Mouse (Mus musculus) hindbrain, embryonic 11.5 days (tissue): ENCODE measurements at regions not wholly inside any gene's neighbourhood (a gene's known extent, or its start where the extent isn't known, plus 50 kb on each side); places are given as distances from the start of the nearest gene placed in this dataset.

Source experiments
- ATAC-seq: fragments of 200-750 bp; cut with Nextera tagmentation; 2 replicates; pipeline ENCODE4 v1.8.0; 2017; ENCODE audit warnings: mild to moderate bottlenecking, moderate TSS enrichment, moderate library complexity; ENCODE audit not compliant: low FRiP score
- DNase-seq: peaks from one replicate; pipeline ENCODE4 v3.0.0-alpha.2; 2015; ENCODE audit warnings: low spot score
- H3K27ac ChIP-seq: fragments of 300-500 bp; sonication (generic); 2 replicates; pipeline ENCODE4 v1.5.1; 2014; ENCODE audit warnings: mild to moderate bottlenecking, low read depth, low read length
- H3K27me3 ChIP-seq: fragments of 300-500 bp; sonication (generic); 2 replicates; pipeline ENCODE4 v1.6.1; 2014; ENCODE audit warnings: mild to moderate bottlenecking, low read length, moderate library complexity, mixed read lengths; ENCODE audit not compliant: control insufficient read depth, insufficient read depth
- H3K36me3 ChIP-seq: fragments of 300-500 bp; sonication (generic); 2 replicates; pipeline ENCODE4 v1.6.1; 2014; ENCODE audit warnings: mild to moderate bottlenecking, low read length, moderate library complexity, mixed read lengths; ENCODE audit not compliant: control insufficient read depth, insufficient read depth
- H3K4me1 ChIP-seq: fragments of 300-500 bp; sonication (generic); replicated peaks from 2 replicates; pipeline ENCODE4 v1.6.1; 2014; ENCODE audit warnings: low read length, mixed read lengths; ENCODE audit not compliant: control insufficient read depth, insufficient read depth
- H3K4me2 ChIP-seq: fragments of 300-500 bp; sonication (generic); replicated peaks from 2 replicates; pipeline ENCODE4 v1.6.1; 2014; ENCODE audit warnings: mild to moderate bottlenecking, low read depth, low read length
- H3K4me3 ChIP-seq: fragments of 300-500 bp; sonication (generic); 2 replicates; pipeline ENCODE4 v1.5.1; 2014; ENCODE audit warnings: low read depth, low read length
- H3K9ac ChIP-seq: fragments of 300-500 bp; sonication (generic); 2 replicates; pipeline ENCODE4 v1.6.1; 2014; ENCODE audit warnings: low read depth, low read length
- H3K9me3 ChIP-seq: fragments of 300-500 bp; sonication (generic); 2 replicates; pipeline ENCODE4 v1.6.1; 2016; ENCODE audit warnings: low read length; ENCODE audit not compliant: control insufficient read depth
- WGBS: fragments of 180-500 bp; shearing (Covaris S2); extraction: QIAGEN DNeasy Blood & Tissue Kit; methylation state at CpG from one replicate; pipeline ENCODE4 v1.1.7; 2014; 5-methylcytosine and 5-hydroxymethylcytosine counted together

DNA sequence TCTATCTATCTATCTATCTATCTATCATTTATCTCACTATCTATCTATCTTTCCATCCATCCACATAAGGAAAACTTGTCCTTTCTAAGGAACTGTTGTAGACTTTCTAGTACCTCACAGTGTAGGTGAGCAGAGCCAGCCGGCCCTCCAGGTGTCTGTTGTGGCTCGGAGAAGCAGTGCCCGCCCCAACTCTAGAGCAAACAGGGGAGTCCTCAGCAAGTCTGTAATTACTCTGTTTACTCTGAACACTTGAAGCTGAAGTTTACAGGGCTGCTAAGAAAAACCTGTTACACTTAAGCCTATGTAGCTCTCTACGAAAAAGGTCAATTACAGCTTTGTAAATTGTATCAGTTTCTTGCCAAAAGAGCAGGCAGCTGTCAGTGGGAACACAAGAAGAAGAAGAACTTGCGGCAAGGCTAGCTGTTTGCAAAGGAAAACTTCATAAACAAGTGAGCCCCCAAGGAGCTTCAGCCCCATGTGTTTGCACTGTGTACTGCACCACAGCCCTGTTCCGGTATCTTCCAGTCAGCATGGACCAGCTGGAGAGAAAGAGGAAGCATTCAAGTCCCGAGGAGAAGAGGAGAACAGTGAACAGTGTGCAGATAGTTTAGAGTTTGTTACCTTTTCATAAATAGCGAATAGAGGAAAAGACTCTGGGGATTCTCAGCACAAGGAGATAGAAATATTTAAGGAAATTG lies 122.2 kb upstream of the Marcks start:
- no peak overlapping the region for H3K4me3 ChIP-seq
- no peaks in the 10 kb centered on the region for H3K36me3 ChIP-seq
- H3K9ac ChIP-seq = no peak overlapping the region
- H3K27me3 ChIP-seq = no peaks in the 10 kb centered on the region
- H3K9me3 ChIP-seq = no peaks in the 10 kb centered on the region
- no peak overlapping the region for H3K4me2 ChIP-seq
- no peak for DNase-seq
- WGBS = 85% methylated on average over 8 of the region's 8 CpGs
- no peak overlapping the region for H3K27ac ChIP-seq
- H3K4me1 ChIP-seq = no peaks in the 10 kb centered on the region
- ATAC-seq = no peak

DNA sequence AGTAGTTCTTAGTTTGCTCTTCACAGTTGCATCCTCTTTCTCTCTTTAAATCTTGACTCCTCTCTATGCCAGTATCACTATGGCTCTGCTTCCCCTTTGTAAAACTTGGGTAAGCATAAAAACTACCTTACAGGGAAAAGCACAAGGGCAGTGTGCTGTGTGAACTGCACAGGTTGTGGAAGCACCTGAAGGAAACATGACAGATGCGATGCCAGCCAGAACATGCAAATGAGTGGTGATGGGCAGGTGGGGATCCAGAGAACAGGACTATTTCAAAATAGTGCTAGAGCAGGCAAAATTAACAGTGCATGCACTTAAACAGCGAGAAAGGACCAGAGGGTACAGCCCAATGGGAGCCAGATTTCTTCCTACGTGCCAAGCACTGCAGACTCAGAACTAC lies 120.5 kb upstream of the Marcks start:
- Histone ChIP-seq H3K4me1 (no peaks in the 10 kb centered on the region), H3K4me3 (no peak overlapping the region), H3K36me3 (no peaks in the 10 kb centered on the region), H3K27ac (no peak overlapping the region), H3K9me3 (no peaks in the 10 kb centered on the region), H3K4me2 (no peak overlapping the region), H3K9ac (no peak overlapping the region), H3K27me3 (no peaks in the 10 kb centered on the region)
- ATAC-seq = no peak
- 91% methylated on average over 3 of the region's 3 CpGs for WGBS
- no peak for DNase-seq

- no peak for ATAC-seq
- WGBS = 81% methylated on average over 6 of the region's 6 CpGs
- no peaks in the 10 kb centered on the region for H3K36me3 ChIP-seq
- H3K9me3 ChIP-seq = no peaks in the 10 kb centered on the region
- no peak overlapping the region for H3K4me3 ChIP-seq
- no peak overlapping the region for H3K27ac ChIP-seq
- H3K4me2 ChIP-seq = no peak overlapping the region
- no peak for DNase-seq
- H3K4me1 ChIP-seq = no peaks in the 10 kb centered on the region
- no peak overlapping the region for H3K9ac ChIP-seq
- no peaks in the 10 kb centered on the region for H3K27me3 ChIP-seq
Measured at GRCm38 (mm10) chr10:37257544-37257943, 118.8 kb upstream of the Marcks start.

DNA sequence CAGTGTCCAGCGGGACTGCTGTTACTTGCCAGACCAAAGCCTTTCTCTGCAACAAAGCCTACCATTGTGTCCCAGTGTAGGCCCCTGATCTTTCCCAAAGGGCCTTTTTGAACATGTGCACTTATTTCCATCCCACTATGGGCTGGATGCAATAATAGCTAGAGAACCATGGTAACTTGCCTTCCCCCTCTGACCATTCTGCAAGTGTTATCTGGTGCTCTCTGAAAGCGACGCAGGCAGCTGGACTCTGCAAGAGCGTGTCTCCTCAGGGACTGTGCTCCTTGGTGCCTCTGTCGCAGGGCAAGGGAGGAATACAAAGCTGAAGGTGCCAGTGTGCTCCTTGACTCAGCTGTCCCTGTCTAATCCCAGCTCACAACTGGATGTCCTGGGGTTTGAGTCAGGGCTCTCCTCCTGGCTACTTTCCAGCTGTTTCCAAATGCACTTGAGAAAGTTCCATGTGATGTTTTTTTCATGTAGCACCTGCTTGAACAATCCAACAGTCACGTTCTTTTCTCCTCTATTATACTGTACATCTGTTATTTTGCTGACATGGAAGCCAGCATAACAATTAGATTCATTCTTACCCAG lies 112.3 kb upstream of the Marcks start:
- H3K4me2 ChIP-seq = no peak overlapping the region
- H3K9me3 ChIP-seq = no peaks in the 10 kb centered on the region
- H3K4me3 ChIP-seq = no peak overlapping the region
- H3K36me3 ChIP-seq = no peaks in the 10 kb centered on the region
- peak overlapping the region; percentile 40 for H3K27ac ChIP-seq
- 56% methylated on average over 6 of the region's 6 CpGs for WGBS
- peak; percentile 73 for ATAC-seq
- 0 out of 2 replicates have a peak, but pooled peaks cover 2% of the 10 kb centered on the region for H3K4me1 ChIP-seq
- peak; percentile 37 for DNase-seq
- H3K9ac ChIP-seq = no peak overlapping the region
- no peaks in the 10 kb centered on the region for H3K27me3 ChIP-seq

DNA sequence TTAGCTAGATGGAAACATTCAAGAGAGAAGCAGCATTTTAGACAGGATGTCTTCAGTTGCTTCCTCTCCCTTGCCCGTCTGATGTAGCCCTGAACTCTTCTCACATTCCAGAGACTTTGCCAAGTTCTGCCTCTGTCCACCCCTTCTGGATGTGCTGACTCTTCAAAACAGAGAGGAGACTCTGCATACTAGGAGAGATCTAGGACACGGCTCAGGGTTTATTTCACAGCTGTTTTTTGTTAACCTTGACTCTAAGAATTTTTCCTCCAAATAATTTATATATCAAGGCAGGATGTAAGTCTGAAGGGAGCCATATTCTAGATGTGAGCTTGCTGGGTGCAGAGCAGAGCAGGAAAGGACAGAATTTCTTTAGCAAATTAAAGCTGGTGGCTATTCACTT lies 111.4 kb upstream of the Marcks start:
- H3K4me1 ChIP-seq = 0 out of 2 replicates have a peak, but pooled peaks cover 2% of the 10 kb centered on the region
- no peaks in the 10 kb centered on the region for H3K36me3 ChIP-seq
- DNase-seq (no peak), ATAC-seq (no peak)
- WGBS = 54% methylated on average over 2 of the region's 2 CpGs
- H3K9me3 ChIP-seq = no peaks in the 10 kb centered on the region
- no peak overlapping the region for H3K27ac ChIP-seq
- no peak overlapping the region for H3K9ac ChIP-seq
- no peak overlapping the region for H3K4me3 ChIP-seq
- H3K27me3 ChIP-seq = no peaks in the 10 kb centered on the region
- no peak overlapping the region for H3K4me2 ChIP-seq

- H3K4me2 ChIP-seq = no peak overlapping the region
- H3K9ac ChIP-seq = no peak overlapping the region
- 0 out of 2 replicates have a peak, but pooled peaks cover 2% of the 10 kb centered on the region for H3K4me1 ChIP-seq
- H3K36me3 ChIP-seq = no peaks in the 10 kb centered on the region
- no peaks in the 10 kb centered on the region for H3K9me3 ChIP-seq
- H3K27me3 ChIP-seq = no peaks in the 10 kb centered on the region
- H3K27ac ChIP-seq = no peak overlapping the region
- H3K4me3 ChIP-seq = no peak overlapping the region
- 86% methylated on average over 4 of the region's 4 CpGs for WGBS
- ATAC-seq (no peak), DNase-seq (no peak)
Measured at GRCm38 (mm10) chr10:37249511-37249910, 110.8 kb upstream of the Marcks start.

DNA sequence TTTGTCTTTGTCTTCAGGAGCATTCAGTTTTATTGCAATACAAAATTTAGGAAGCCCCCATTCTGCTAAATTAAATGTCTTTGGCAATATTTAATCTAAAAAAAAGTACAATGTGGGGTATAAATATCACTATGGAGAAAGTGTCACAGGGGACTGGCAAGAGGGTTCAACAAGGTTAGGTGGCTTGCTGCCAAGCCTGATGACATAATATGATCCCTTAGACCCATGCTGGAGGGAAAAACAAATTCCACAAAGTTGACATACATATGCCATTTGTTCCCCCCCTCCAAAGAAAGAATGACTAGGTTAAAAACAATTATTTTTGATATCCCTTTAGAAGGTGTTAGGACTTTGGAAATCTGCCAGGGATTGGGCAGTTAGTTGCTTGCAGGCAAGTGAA lies 108.4 kb upstream of the Marcks start:
- Histone ChIP-seq H3K4me3 (no peak overlapping the region), H3K9me3 (no peaks in the 10 kb centered on the region), H3K4me1 (0 out of 2 replicates have a peak, but pooled peaks cover 2% of the 10 kb centered on the region), H3K27me3 (no peaks in the 10 kb centered on the region), H3K4me2 (no peak overlapping the region), H3K9ac (no peak overlapping the region), H3K36me3 (no peaks in the 10 kb centered on the region), H3K27ac (no peak overlapping the region)
- no peak for ATAC-seq
- no peak for DNase-seq

GRCm38 (mm10) chr10:37243136-37243535 lies 104.4 kb upstream of the Marcks start:
- H3K9ac ChIP-seq = no peak overlapping the region
- 84% methylated on average over 2 of the region's 2 CpGs for WGBS
- no peaks in the 10 kb centered on the region for H3K9me3 ChIP-seq
- DNase-seq = no peak
- H3K27ac ChIP-seq = no peak overlapping the region
- H3K4me3 ChIP-seq = no peak overlapping the region
- no peak for ATAC-seq
- no peak overlapping the region for H3K4me2 ChIP-seq
- H3K27me3 ChIP-seq = no peaks in the 10 kb centered on the region
- no peaks in the 10 kb centered on the region for H3K36me3 ChIP-seq
- H3K4me1 ChIP-seq = no peaks in the 10 kb centered on the region

DNA sequence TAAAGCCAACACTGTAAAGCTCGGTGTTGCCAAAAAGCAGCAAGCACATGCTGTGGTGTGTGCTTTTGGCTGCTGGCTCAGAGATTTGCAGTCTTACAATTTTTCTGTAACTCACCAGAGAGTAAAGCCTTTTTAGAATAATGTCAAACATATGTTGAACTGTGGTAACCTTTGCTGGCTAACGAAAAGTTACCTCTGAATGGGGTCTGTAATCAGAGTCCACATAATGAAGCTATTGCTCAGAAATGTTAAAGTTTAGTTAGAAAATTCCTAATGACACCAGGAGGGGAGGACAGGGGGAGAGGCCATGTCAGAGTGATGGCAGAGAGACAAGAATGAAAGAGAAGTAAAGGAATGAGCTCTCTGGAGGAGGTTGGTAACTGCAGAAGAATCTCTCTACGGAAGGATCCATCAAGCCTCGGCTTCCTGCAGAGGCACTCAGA lies 103.1 kb upstream of the Marcks start:
- DNase-seq (no peak), ATAC-seq (no peak)
- H3K4me3 ChIP-seq = no peak overlapping the region
- H3K9ac ChIP-seq = no peak overlapping the region
- WGBS = 66% methylated on average over 4 of the region's 4 CpGs
- H3K36me3 ChIP-seq = no peaks in the 10 kb centered on the region
- H3K4me2 ChIP-seq = no peak overlapping the region
- H3K27me3 ChIP-seq = no peaks in the 10 kb centered on the region
- H3K4me1 ChIP-seq = no peaks in the 10 kb centered on the region
- H3K27ac ChIP-seq = no peak overlapping the region
- H3K9me3 ChIP-seq = no peaks in the 10 kb centered on the region
